Mouse (Mus musculus): ENCODE results near the gene Galnt6.

DNA sequence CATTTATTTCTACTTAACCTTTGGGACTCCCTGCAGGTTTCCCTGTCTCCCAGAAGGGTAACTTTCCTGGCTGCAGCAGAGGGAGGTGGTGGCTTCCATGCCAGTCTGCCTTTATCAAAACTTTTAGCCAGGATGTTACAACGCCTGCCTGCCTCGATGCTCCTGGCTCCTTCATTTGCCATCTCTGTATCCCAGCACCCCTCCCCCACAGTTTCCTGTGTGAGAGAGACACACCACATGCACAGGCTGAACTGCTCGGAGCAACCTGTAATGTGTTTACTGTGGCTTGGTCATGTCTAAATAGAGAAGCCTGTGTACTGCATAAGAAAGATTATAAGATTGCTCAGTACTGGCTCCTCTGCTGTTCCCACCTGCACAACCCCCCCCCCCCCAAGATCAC lies 48.8 kb downstream of the Galnt6 start:
- TF ChIP-seq CTCF (IDR thresholded peaks at IDR 0.05; ENCODE audit: low read depth) (no peak), EP300 (IDR thresholded peaks at IDR 0.05; ENCODE audit: low read depth) (no peak)
